Mouse (Mus musculus): ENCODE measurements around the gene C1qtnf2.

C1qtnf2 gene

GRCm38 (mm10) chr11:43483122-43483792 is 9.2 kb downstream of the C1qtnf2 start:
- DNase-seq (ENCODE audit: low read depth, low spot score), result no peak

GRCm38 (mm10) chr11:43484057-43484456 is 10.0 kb downstream of the C1qtnf2 start:
- no peak for DNase-seq (ENCODE audit: low read depth, low spot score)

GRCm38 (mm10) chr11:43484652-43485051 is 10.6 kb downstream of the C1qtnf2 start:
- DNase-seq (ENCODE audit: low read depth, low spot score), result no peak

GRCm38 (mm10) chr11:43485855-43486254 is 11.8 kb downstream of the C1qtnf2 start:
- DNase-seq (ENCODE audit: low read depth, low spot score), result no peak

GRCm38 (mm10) chr11:43492663-43493062 is 18.6 kb downstream of the C1qtnf2 start:
- DNase-seq (ENCODE audit: low read depth, low spot score), result peak; percentile 78

GRCm38 (mm10) chr11:43493815-43494409 is 19.8 kb downstream of the C1qtnf2 start:
- DNase-seq (ENCODE audit: low read depth, low spot score), result peak; percentile 89

GRCm38 (mm10) chr11:43495037-43495436 is 21.0 kb downstream of the C1qtnf2 start:
- DNase-seq (ENCODE audit: low read depth, low spot score), result no peak

- no peak for DNase-seq (ENCODE audit: low read depth, low spot score)
These were observed 21.5 kb downstream of the C1qtnf2 start for GRCm38 (mm10) chr11:43495532-43495931.

GRCm38 (mm10) chr11:43501256-43501655 is 27.2 kb downstream of the C1qtnf2 start:
- DNase-seq (ENCODE audit: low read depth, low spot score), result no peak

GRCm38 (mm10) chr11:43505188-43505587 is 31.1 kb downstream of the C1qtnf2 start:
- DNase-seq (ENCODE audit: low read depth, low spot score), result no peak

GRCm38 (mm10) chr11:43507976-43508375 is 33.9 kb downstream of the C1qtnf2 start:
- no peak for DNase-seq (ENCODE audit: low read depth, low spot score)

- DNase-seq (ENCODE audit: low read depth, low spot score), result no peak
These were observed 35.8 kb downstream of the C1qtnf2 start for GRCm38 (mm10) chr11:43509878-43510277.

GRCm38 (mm10) chr11:43512661-43513190 is 38.6 kb downstream of the C1qtnf2 start:
- DNase-seq (ENCODE audit: low read depth, low spot score), result no peak

GRCm38 (mm10) chr11:43516344-43517021 is 42.4 kb downstream of the C1qtnf2 start:
- peak; percentile 71 for DNase-seq (ENCODE audit: low read depth, low spot score)

GRCm38 (mm10) chr11:43517641-43518040 is 43.6 kb downstream of the C1qtnf2 start:
- DNase-seq (ENCODE audit: low read depth, low spot score), result no peak

GRCm38 (mm10) chr11:43518086-43518485 is 44.0 kb downstream of the C1qtnf2 start:
- DNase-seq (ENCODE audit: low read depth, low spot score), result no peak

- DNase-seq (ENCODE audit: low read depth, low spot score), result no peak
These were observed 44.7 kb downstream of the C1qtnf2 start for GRCm38 (mm10) chr11:43518821-43519220.

- DNase-seq (ENCODE audit: low read depth, low spot score), result no peak
These were observed 46.4 kb downstream of the C1qtnf2 start for GRCm38 (mm10) chr11:43520521-43520920.

GRCm38 (mm10) chr11:43528078-43528682 is 54.1 kb downstream of the C1qtnf2 start:
- peak; percentile 69 for DNase-seq (ENCODE audit: low read depth, low spot score)

GRCm38 (mm10) chr11:43528683-43529499 is 54.8 kb downstream of the C1qtnf2 start, which contains the start of gene Ccnjl:
Ccnjl (plus strand) TSS chr11:43528784.
- peak; percentile 84 for DNase-seq (ENCODE audit: low read depth, low spot score)

GRCm38 (mm10) chr11:43530043-43530442 is 56.0 kb downstream of the C1qtnf2 start:
- peak; percentile 42 for DNase-seq (ENCODE audit: low read depth, low spot score)
